Mouse (Mus musculus) midbrain, embryonic 12.5 days (tissue): ENCODE data around the gene Pla2g2f. TPM values are rescaled to one million over a fixed set of nuclear protein-coding genes. Genes with fewer than 3 reads are reported as not detected.

Experiments
- polyA plus RNA-seq: library from polyadenylated mRNA; unstranded; fragments of >200 nt; fragmentation: Nextera tagmentation; extraction: Ambion mirVana; gene quantifications from 2 replicates; pipeline ENCODE4 v1.2.1, GENCODE M21; 2016

Gene Pla2g2f
- polyA plus RNA-seq, 1 experiment from 2014 or later = 0.11 TPM

Other genes starting within 250 kb of the Pla2g2f start
- gene Vwa5b1, start 121.7 kb downstream of the Pla2g2f start, polyA plus RNA-seq = 0.14 and 0.37 TPM in 2 replicates
- 0.50 and 0.98 TPM in 2 replicates for gene Pla2g2c, start 32.8 kb downstream of the Pla2g2f start, polyA plus RNA-seq
- 1.4 and 2.1 TPM in 2 replicates for gene Ubxn10, start 20.5 kb downstream of the Pla2g2f start, polyA plus RNA-seq
- gene Pla2g2d, start 18.1 kb upstream of the Pla2g2f start, polyA plus RNA-seq = 0.21 and 0.33 TPM in 2 replicates
- gene Pla2g5, start 105.9 kb upstream of the Pla2g2f start, polyA plus RNA-seq = not detected in 2 replicates
- not detected in 2 replicates for gene Gm13030, start 116.3 kb upstream of the Pla2g2f start, polyA plus RNA-seq
- gene Pla2g2e, start 120.3 kb upstream of the Pla2g2f start, polyA plus RNA-seq = not detected in 2 replicates
- 2.6 and 2.9 TPM in 2 replicates for gene Otud3, start 156.3 kb upstream of the Pla2g2f start, polyA plus RNA-seq
- not detected in 2 replicates for gene Rnf186, start 209.5 kb upstream of the Pla2g2f start, polyA plus RNA-seq
- 1.2 and 1.5 TPM in 2 replicates for gene Tmco4, start 215.3 kb upstream of the Pla2g2f start, polyA plus RNA-seq